Mouse (Mus musculus): ENCODE data around the gene Ptprd. TPM values are rescaled to one million over a fixed set of nuclear protein-coding genes. Genes with fewer than 3 reads are reported as not detected.

The Ptprd gene
- polyA plus RNA-seq, 1 experiment from 2014 or later, result 30.4 TPM

GRCm38 (mm10) chr4:77107291-77107690 is 1104.5 kb downstream of the Ptprd start:
- Histone ChIP-seq H3K9ac (replicated peaks; ENCODE audit: low read depth, low read length) (no peak overlapping the region), H3K9me3 (ENCODE audit: control insufficient read depth, low read depth, low read length) (no peaks in the 10 kb centered on the region), H3K27ac (ENCODE audit: low read length) (no peak overlapping the region), H3K36me3 (ENCODE audit: control insufficient read depth, insufficient read depth, low read length) (no peaks in the 10 kb centered on the region), H3K27me3 (ENCODE audit: control insufficient read depth, insufficient read depth, low read length) (no peaks in the 10 kb centered on the region), H3K4me2 (replicated peaks; ENCODE audit: low read depth, low read length) (no peak overlapping the region), H3K4me3 (ENCODE audit: low read depth, low read length) (no peak overlapping the region), H3K4me1 (ENCODE audit: control insufficient read depth, insufficient read depth, low read length) (no peaks in the 10 kb centered on the region)
- WGBS, result 80% methylated on average over 2 of the region's 2 CpGs
- no peak for ATAC-seq (ENCODE audit: insufficient number of reproducible peaks, insufficient read depth, low FRiP score, low read depth)

DNA sequence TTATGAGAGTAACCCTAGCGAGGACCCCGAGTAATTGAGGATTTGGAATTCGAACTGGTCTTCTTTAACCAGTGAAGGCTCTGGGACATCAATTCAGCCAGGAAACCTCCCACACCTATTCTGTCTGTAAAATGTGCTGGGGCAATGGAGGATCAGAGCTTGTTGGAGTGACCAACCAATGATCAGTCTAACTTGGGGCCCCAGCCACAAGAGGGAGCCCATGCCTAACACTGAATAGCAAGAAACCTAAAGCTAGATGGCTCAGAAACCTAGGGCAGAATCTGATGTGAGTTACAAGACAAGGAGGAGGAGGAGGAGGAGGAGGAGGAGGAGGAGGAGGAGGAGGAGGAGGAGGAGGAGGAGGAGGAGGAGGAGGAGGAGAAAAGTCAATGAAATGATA is 1128.6 kb downstream of the Ptprd start:
- Histone ChIP-seq H3K36me3 (ENCODE audit: control insufficient read depth, insufficient read depth, low read length) (no peaks in the 10 kb centered on the region), H3K27me3 (ENCODE audit: control insufficient read depth, insufficient read depth, low read length) (no peaks in the 10 kb centered on the region), H3K4me3 (ENCODE audit: low read depth, low read length) (no peak overlapping the region), H3K4me2 (replicated peaks; ENCODE audit: low read depth, low read length) (no peak overlapping the region), H3K27ac (ENCODE audit: low read length) (no peak overlapping the region), H3K9me3 (ENCODE audit: control insufficient read depth, low read depth, low read length) (no peaks in the 10 kb centered on the region), H3K4me1 (ENCODE audit: control insufficient read depth, insufficient read depth, low read length) (no peaks in the 10 kb centered on the region), H3K9ac (replicated peaks; ENCODE audit: low read depth, low read length) (no peak overlapping the region)
- ATAC-seq (ENCODE audit: insufficient number of reproducible peaks, insufficient read depth, low FRiP score, low read depth), result no peak
- 69% methylated on average over 3 of the region's 3 CpGs for WGBS

GRCm38 (mm10) chr4:77077607-77078006 is 1134.2 kb downstream of the Ptprd start:
- ATAC-seq (ENCODE audit: insufficient number of reproducible peaks, insufficient read depth, low FRiP score, low read depth), result no peak
- Histone ChIP-seq H3K9ac (replicated peaks; ENCODE audit: low read depth, low read length) (no peak overlapping the region), H3K36me3 (ENCODE audit: control insufficient read depth, insufficient read depth, low read length) (no peaks in the 10 kb centered on the region), H3K4me1 (ENCODE audit: control insufficient read depth, insufficient read depth, low read length) (no peaks in the 10 kb centered on the region), H3K4me2 (replicated peaks; ENCODE audit: low read depth, low read length) (no peak overlapping the region), H3K9me3 (ENCODE audit: control insufficient read depth, low read depth, low read length) (no peaks in the 10 kb centered on the region), H3K27me3 (ENCODE audit: control insufficient read depth, insufficient read depth, low read length) (no peaks in the 10 kb centered on the region), H3K27ac (ENCODE audit: low read length) (no peak overlapping the region), H3K4me3 (ENCODE audit: low read depth, low read length) (no peak overlapping the region)
- 78% methylated on average over 4 of the region's 4 CpGs for WGBS

DNA sequence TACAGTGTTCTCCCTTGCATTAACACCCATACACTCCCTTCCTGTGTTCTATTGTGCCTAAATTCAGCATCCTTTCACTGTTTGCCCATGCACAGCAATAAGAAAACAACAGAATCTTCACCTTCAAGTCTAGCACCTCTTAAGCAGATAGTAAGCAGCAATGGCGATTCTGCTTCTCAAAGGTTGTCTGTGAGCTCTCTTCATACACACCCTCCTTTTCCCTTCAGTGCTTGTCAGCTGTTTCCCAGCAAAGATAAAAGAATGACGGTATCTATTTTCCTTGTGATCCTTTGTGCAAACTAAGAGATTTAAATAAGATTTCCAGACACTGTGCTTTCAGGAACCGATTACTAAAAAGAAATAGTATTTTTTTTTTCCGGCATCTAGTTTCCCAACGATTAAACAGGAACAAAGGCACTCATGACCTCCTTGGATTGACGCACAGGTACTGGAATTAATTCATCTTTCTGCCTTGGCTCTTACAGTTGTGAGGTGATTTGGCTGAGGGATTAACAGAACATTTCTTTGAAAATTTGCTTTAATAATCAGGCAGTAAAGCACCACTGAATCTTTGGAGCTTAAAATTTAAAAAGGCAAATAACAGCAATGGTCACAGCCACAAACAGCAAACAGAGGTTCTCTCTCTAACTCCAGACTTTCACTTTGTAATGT is 1161.1 kb downstream of the Ptprd start:
- H3K27ac ChIP-seq (ENCODE audit: low read length), result no peak overlapping the region
- H3K4me3 ChIP-seq (ENCODE audit: low read depth, low read length), result no peak overlapping the region
- WGBS, result 62% methylated on average over 6 of the region's 6 CpGs
- H3K27me3 ChIP-seq (ENCODE audit: control insufficient read depth, insufficient read depth, low read length), result no peaks in the 10 kb centered on the region
- no peaks in the 10 kb centered on the region for H3K4me1 ChIP-seq (ENCODE audit: control insufficient read depth, insufficient read depth, low read length)
- no peak overlapping the region for H3K4me2 ChIP-seq (replicated peaks; ENCODE audit: low read depth, low read length)
- no peaks in the 10 kb centered on the region for H3K9me3 ChIP-seq (ENCODE audit: control insufficient read depth, low read depth, low read length)
- H3K9ac ChIP-seq (replicated peaks; ENCODE audit: low read depth, low read length), result no peak overlapping the region
- no peak for ATAC-seq (ENCODE audit: insufficient number of reproducible peaks, insufficient read depth, low FRiP score, low read depth)
- H3K36me3 ChIP-seq (ENCODE audit: control insufficient read depth, insufficient read depth, low read length), result no peaks in the 10 kb centered on the region

DNA sequence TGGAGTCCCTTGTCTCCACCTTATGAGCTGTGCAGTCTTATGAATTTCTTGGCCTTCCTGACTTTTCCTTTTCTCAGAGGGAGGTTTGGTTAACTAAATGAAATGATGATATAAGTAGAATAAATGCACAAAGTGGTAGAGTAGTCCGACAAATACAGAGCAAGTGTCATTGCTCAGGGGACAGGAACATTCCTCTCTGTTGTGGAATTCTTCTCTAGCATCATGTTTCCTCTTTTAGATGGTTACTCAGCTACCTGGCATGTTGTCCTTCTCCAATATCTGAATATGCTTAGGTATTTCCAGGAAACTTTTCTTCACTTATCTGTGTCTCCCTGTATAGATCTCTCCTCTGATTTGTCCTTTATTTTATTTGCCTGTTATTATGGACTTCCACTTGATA is 1207.3 kb downstream of the Ptprd start:
- H3K36me3 ChIP-seq (ENCODE audit: control insufficient read depth, insufficient read depth, low read length), result no peaks in the 10 kb centered on the region
- H3K27me3 ChIP-seq (ENCODE audit: control insufficient read depth, insufficient read depth, low read length), result no peaks in the 10 kb centered on the region
- H3K4me1 ChIP-seq (ENCODE audit: control insufficient read depth, insufficient read depth, low read length), result no peaks in the 10 kb centered on the region
- H3K4me3 ChIP-seq (ENCODE audit: low read depth, low read length), result no peak overlapping the region
- no peak for ATAC-seq (ENCODE audit: insufficient number of reproducible peaks, insufficient read depth, low FRiP score, low read depth)
- H3K9ac ChIP-seq (replicated peaks; ENCODE audit: low read depth, low read length), result no peak overlapping the region
- no peak overlapping the region for H3K4me2 ChIP-seq (replicated peaks; ENCODE audit: low read depth, low read length)
- no peaks in the 10 kb centered on the region for H3K9me3 ChIP-seq (ENCODE audit: control insufficient read depth, low read depth, low read length)
- H3K27ac ChIP-seq (ENCODE audit: low read length), result no peak overlapping the region
- WGBS, result 81% methylated on average over 1 of the region's 1 CpGs

GRCm38 (mm10) chr4:76996172-76996571 is 1215.6 kb downstream of the Ptprd start:
- 94% methylated on average over 4 of the region's 4 CpGs for WGBS
- no peak for ATAC-seq (ENCODE audit: insufficient number of reproducible peaks, insufficient read depth, low FRiP score, low read depth)

DNA sequence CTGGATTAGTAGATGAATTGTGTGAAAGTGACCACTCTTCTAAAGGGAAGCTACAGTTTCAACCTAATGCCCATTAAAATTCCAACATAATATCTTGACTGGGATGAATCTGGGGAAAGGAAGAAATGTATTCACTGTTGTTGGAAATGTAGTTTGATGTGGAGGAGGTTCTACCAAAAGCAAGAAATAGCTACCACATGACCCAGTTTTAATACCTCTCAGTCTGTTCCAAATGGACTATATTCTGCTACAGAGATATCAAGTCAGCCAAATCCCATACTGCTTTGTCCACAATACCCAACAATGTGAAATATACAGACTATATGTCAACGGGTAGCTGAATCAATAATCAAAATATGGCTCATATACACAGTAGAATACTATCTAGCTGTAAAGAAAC is 1221.8 kb downstream of the Ptprd start:
- ATAC-seq (ENCODE audit: insufficient number of reproducible peaks, insufficient read depth, low FRiP score, low read depth), result no peak
- Histone ChIP-seq H3K27ac (ENCODE audit: low read length) (no peak overlapping the region), H3K9me3 (ENCODE audit: control insufficient read depth, low read depth, low read length) (no peaks in the 10 kb centered on the region), H3K4me1 (ENCODE audit: control insufficient read depth, insufficient read depth, low read length) (no peaks in the 10 kb centered on the region), H3K27me3 (ENCODE audit: control insufficient read depth, insufficient read depth, low read length) (no peaks in the 10 kb centered on the region), H3K9ac (replicated peaks; ENCODE audit: low read depth, low read length) (no peak overlapping the region), H3K36me3 (ENCODE audit: control insufficient read depth, insufficient read depth, low read length) (no peaks in the 10 kb centered on the region), H3K4me2 (replicated peaks; ENCODE audit: low read depth, low read length) (no peak overlapping the region), H3K4me3 (ENCODE audit: low read depth, low read length) (no peak overlapping the region)
- WGBS, result 89% methylated on average over 1 of the region's 1 CpGs

More at GRCm38 (mm10) chr4:76996172-76996571, 1215.6 kb downstream of the Ptprd start:
- Histone ChIP-seq H3K4me3 (ENCODE audit: low read depth, low read length) (no peak overlapping the region), H3K27ac (ENCODE audit: low read length) (no peak overlapping the region), H3K9me3 (ENCODE audit: control insufficient read depth, low read depth, low read length) (no peaks in the 10 kb centered on the region), H3K4me2 (replicated peaks; ENCODE audit: low read depth, low read length) (no peak overlapping the region), H3K4me1 (ENCODE audit: control insufficient read depth, insufficient read depth, low read length) (no peaks in the 10 kb centered on the region), H3K9ac (replicated peaks; ENCODE audit: low read depth, low read length) (no peak overlapping the region), H3K27me3 (ENCODE audit: control insufficient read depth, insufficient read depth, low read length) (no peaks in the 10 kb centered on the region), H3K36me3 (ENCODE audit: control insufficient read depth, insufficient read depth, low read length) (no peaks in the 10 kb centered on the region)

DNA sequence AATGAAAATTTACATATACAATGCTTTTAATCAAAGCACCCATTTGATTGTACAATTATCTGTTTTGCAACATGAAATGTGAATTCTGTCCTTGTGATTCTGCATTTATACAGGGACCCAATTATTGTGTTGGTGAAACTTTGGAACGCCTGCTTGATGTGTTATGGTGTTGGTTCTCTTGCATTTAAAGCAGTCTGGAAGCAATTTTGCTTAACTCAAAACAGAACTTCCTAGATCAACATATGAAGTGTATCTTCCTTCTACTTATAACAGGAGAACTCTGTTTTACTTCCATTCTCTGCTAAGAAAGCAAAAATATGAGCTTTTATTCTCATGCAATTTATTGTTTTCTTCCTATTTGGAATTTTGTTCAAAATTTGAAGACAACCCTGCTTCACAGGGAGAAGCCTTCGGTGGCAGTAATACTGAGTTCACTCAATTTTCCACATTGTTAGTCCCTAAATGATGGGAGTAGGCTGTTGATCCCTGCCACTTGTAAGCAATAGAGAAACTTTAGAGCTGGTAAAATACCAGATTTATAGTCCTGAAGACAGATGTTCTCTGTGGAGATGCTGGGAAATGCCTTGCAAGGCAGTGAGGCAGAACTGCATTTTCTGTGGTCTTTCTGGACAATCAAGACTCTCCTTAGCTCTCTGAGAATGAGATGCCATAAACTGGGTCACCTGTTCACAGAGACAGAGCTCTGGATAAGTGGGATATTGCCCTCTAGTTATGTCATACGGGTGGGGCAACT is 1234.5 kb downstream of the Ptprd start:
- Histone ChIP-seq H3K27ac (ENCODE audit: low read length) (no peak overlapping the region), H3K27me3 (ENCODE audit: control insufficient read depth, insufficient read depth, low read length) (no peaks in the 10 kb centered on the region), H3K4me2 (replicated peaks; ENCODE audit: low read depth, low read length) (no peak overlapping the region), H3K4me3 (ENCODE audit: low read depth, low read length) (no peak overlapping the region), H3K36me3 (ENCODE audit: control insufficient read depth, insufficient read depth, low read length) (no peaks in the 10 kb centered on the region), H3K4me1 (ENCODE audit: control insufficient read depth, insufficient read depth, low read length) (no peaks in the 10 kb centered on the region), H3K9me3 (ENCODE audit: control insufficient read depth, low read depth, low read length) (no peaks in the 10 kb centered on the region), H3K9ac (replicated peaks; ENCODE audit: low read depth, low read length) (no peak overlapping the region)
- 78% methylated on average over 3 of the region's 3 CpGs for WGBS
- no peak for ATAC-seq (ENCODE audit: insufficient number of reproducible peaks, insufficient read depth, low FRiP score, low read depth)

All from stomach, embryonic 14.5 days (tissue).